Mouse (Mus musculus) heart, adult 8-10 months (tissue): ENCODE results near the gene Faap100. TPM values are rescaled to one million over a fixed set of nuclear protein-coding genes. Genes with fewer than 3 reads are reported as not detected.

Source experiments
- DNase-seq: peaks from one replicate; pipeline ENCODE4 v3.0.0; 2022; ENCODE audit warnings: low spot score
- microRNA-seq: library from miRNA; unstranded; fragments of <30 nt; microRNA quantifications from one replicate; pipeline ENCODE4 v1.2.0, GENCODE M21; 2022
- total RNA-seq, 4 experiments: library from RNA; stranded (reverse); gene quantifications; 2 replicates each; pipeline ENCODE4 v1.2.4; 2022

Faap100 gene
- total RNA-seq, 4 experiments from 2014 or later = 12.1 to 18.3 (median 13.6) TPM

DNA sequence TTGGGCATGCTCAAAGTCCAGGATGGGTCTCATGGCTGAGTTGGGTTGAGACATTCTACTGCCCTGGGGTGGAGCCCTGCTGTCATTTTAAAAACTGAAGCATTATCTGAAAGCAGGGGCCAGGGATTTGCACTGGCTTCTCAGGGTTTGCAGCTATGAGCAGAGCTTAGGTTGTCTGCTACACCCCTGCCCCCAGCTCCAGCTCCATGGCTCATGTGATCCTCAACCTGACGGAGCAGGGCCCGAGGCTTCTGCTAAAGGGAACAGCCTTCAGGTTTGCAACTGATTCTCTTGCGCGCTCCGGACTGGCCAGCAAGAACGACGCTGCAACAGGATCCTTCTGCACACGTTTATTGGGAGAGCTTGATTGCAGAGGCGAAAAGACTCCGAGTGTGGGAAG lies 58.4 kb downstream of the Faap100 start:
- DNase-seq = no peak

DNA sequence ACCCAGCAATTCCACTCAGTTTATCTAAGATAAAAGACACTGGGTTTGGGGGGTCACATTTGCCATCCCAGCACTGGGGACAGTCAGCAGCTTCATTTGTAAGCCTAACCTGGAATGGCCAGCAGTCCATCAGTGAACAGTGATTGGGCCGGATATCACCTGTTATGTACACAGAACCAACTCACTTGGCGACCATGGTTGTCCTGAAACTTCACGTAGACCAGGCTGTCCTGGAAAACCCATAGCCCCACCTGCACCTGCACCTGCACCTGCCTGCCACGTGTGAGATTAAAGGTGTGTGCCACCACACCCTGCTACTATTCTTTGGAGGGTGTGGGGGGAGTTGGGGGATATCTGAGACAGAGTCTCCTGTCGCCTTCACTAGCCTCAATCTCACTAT lies 59.3 kb downstream of the Faap100 start:
- no peak for DNase-seq

Small RNA genes within 50 kb of the gene (microRNA-seq; reads per million reads assigned to microRNA genes)
- gene Gm23419 (not detected), gene Mir6935 (not detected)

Other genes with a start within 250 kb of the Faap100 start
- 100 to 1,000 TPM in 1 of 4 experiments, 10 to 100 TPM in 3; 88.9 to 104 (median 91.6) TPM for gene Slc38a10, start 227.4 kb downstream of the Faap100 start, total RNA-seq
- 10 to 100 TPM in 2 of 4 experiments, 1 to 10 TPM in 2; 6.2 to 12.6 (median 9.3) TPM for gene Bahcc1, start 145.8 kb downstream of the Faap100 start, total RNA-seq
- gene Actg1, start 30.2 kb downstream of the Faap100 start, total RNA-seq = 100 to 1,000 TPM; 188 to 320 (median 251) TPM
- gene Fscn2, start 17.2 kb downstream of the Faap100 start, total RNA-seq = not detected
- 10 to 100 TPM; 64.3 to 69.6 (median 65.8) TPM for gene Nploc4, start 58.9 kb upstream of the Faap100 start, total RNA-seq
- 1 to 10 TPM in 3 of 4 experiments, under 1 TPM in 1; 0.52 to 2.4 (median 1.4) TPM for gene Tspan10, start 63.9 kb upstream of the Faap100 start, total RNA-seq
- under 1 TPM; 0.34 to 0.89 (median 0.66) TPM for gene Pde6g, start 74.7 kb upstream of the Faap100 start, total RNA-seq
- 10 to 100 TPM; 64.4 to 76.6 (median 70.0) TPM for gene Oxld1, start 79.3 kb upstream of the Faap100 start, total RNA-seq
- 1 to 10 TPM; 5.7 to 8.0 (median 7.1) TPM for gene Ccdc137, start 79.4 kb upstream of the Faap100 start, total RNA-seq
- 10 to 100 TPM; 10.7 to 12.1 (median 11.8) TPM for gene Arl16, start 88.8 kb upstream of the Faap100 start, total RNA-seq
- gene Mrpl12, start 105.8 kb upstream of the Faap100 start, total RNA-seq = 100 to 1,000 TPM; 233 to 251 (median 242) TPM
- 10 to 100 TPM; 13.7 to 19.4 (median 16.0) TPM for gene Slc25a10, start 113.1 kb upstream of the Faap100 start, total RNA-seq
- 1 to 10 TPM in 1 of 4 experiments, under 1 TPM in 3; 0.69 to 1.0 (median 0.78) TPM for gene Gcgr, start 151.9 kb upstream of the Faap100 start, total RNA-seq
- gene Mcrip1, start 171.0 kb upstream of the Faap100 start, total RNA-seq = 10 to 100 TPM; 37.5 to 41.0 (median 38.5) TPM
- under 1 TPM in 1 of 4 experiments, not detected in 3; 0.34 TPM for gene Ppp1r27, start 172.4 kb upstream of the Faap100 start, total RNA-seq
- gene P4hb, start 194.5 kb upstream of the Faap100 start, total RNA-seq = 100 to 1,000 TPM; 217 to 256 (median 229) TPM
- 100 to 1,000 TPM; 130 to 152 (median 141) TPM for gene Arhgdia, start 202.9 kb upstream of the Faap100 start, total RNA-seq
- gene Alyref, start 219.6 kb upstream of the Faap100 start, total RNA-seq = 10 to 100 TPM; 32.3 to 51.0 (median 45.7) TPM
- 10 to 100 TPM; 77.9 to 91.8 (median 84.8) TPM for gene Anapc11, start 219.7 kb upstream of the Faap100 start, total RNA-seq
- under 1 TPM in 1 of 4 experiments, not detected in 3; 0.73 TPM for gene Npb, start 229.7 kb upstream of the Faap100 start, total RNA-seq
- gene Pcyt2, start 239.2 kb upstream of the Faap100 start, total RNA-seq = 10 to 100 TPM; 48.1 to 64.4 (median 60.5) TPM
- gene Sirt7, start 246.5 kb upstream of the Faap100 start, total RNA-seq = 10 to 100 TPM in 1 of 4 experiments, 1 to 10 TPM in 3; 6.5 to 10.6 (median 7.6) TPM